Mouse (Mus musculus) liver, embryonic 15.5 days (tissue): ENCODE data around the gene Phtf2. TPM values are rescaled to one million over a fixed set of nuclear protein-coding genes. Genes with fewer than 3 reads are reported as not detected.
"Not testable (repeated sequence)": the region's sequence is repeated elsewhere in the genome, so short reads cannot be mapped to it uniquely, and the experiment has no call there.

Source experiments
- ATAC-seq: fragments of 200-750 bp; cut with Nextera tagmentation; 2 replicates; pipeline ENCODE4 v1.8.0; 2017; ENCODE audit warnings: moderate number of reproducible peaks, mild to moderate bottlenecking, moderate library complexity; ENCODE audit not compliant: insufficient read depth
- H3K27ac ChIP-seq: fragments of 300-500 bp; sonication (generic); replicated peaks from 2 replicates; pipeline ENCODE4 v1.5.1; 2015; ENCODE audit warnings: mild to moderate bottlenecking, inconsistent platforms
- H3K27me3 ChIP-seq: fragments of 300-500 bp; sonication (generic); 2 replicates; pipeline ENCODE4 v1.6.1; 2015; ENCODE audit warnings: mild to moderate bottlenecking, inconsistent platforms
- H3K36me3 ChIP-seq: fragments of 300-500 bp; sonication (generic); replicated peaks from 2 replicates; pipeline ENCODE4 v1.6.1; 2015; ENCODE audit warnings: moderate library complexity, mild to moderate bottlenecking, inconsistent platforms
- H3K4me1 ChIP-seq: fragments of 300-500 bp; sonication (generic); replicated peaks from 2 replicates; pipeline ENCODE4 v1.6.1; 2015; ENCODE audit warnings: inconsistent platforms
- H3K4me2 ChIP-seq: fragments of 300-500 bp; sonication (generic); 2 replicates; pipeline ENCODE4 v1.6.1; 2015; ENCODE audit warnings: moderate library complexity, mild to moderate bottlenecking, inconsistent platforms
- H3K4me3 ChIP-seq: fragments of 300-500 bp; sonication (generic); replicated peaks from 2 replicates; pipeline ENCODE4 v1.5.1; 2015; ENCODE audit warnings: mild to moderate bottlenecking, inconsistent platforms
- H3K9ac ChIP-seq: fragments of 300-500 bp; sonication (generic); 2 replicates; pipeline ENCODE4 v1.6.1; 2015; ENCODE audit warnings: moderate library complexity, mild to moderate bottlenecking, inconsistent platforms
- H3K9me3 ChIP-seq: fragments of 300-500 bp; sonication (generic); replicated peaks from 2 replicates; pipeline ENCODE4 v1.6.1; 2016; ENCODE audit warnings: inconsistent platforms
- WGBS: fragments of 180-500 bp; shearing (Covaris S2); methylation state at CpG from one replicate; pipeline ENCODE4 v1.1.7; 2015; ENCODE audit warnings: mixed read lengths; ENCODE audit not compliant: insufficient replicate concordance; 5-methylcytosine and 5-hydroxymethylcytosine counted together
- polyA plus RNA-seq: library from polyadenylated mRNA; unstranded; fragments of >200 nt; fragmentation: Nextera tagmentation; extraction: Ambion mirVana; gene quantifications from 2 replicates; pipeline ENCODE4 v1.2.1, GENCODE M21; 2015

Gene Phtf2
- polyA plus RNA-seq, 1 experiment from 2014 or later: 4.9 TPM

- H3K4me1 ChIP-seq: no peaks in the 10 kb centered on the region
- no peak overlapping the region for H3K4me3 ChIP-seq
- H3K27me3 ChIP-seq: no peaks in the 10 kb centered on the region
- 86% methylated on average over 8 of the region's 8 CpGs for WGBS
- H3K36me3 ChIP-seq: no peaks in the 10 kb centered on the region
- no peak for ATAC-seq
- H3K9ac ChIP-seq: no peak overlapping the region
- H3K27ac ChIP-seq: no peak overlapping the region
- H3K9me3 ChIP-seq: no peaks in the 10 kb centered on the region
- no peak overlapping the region for H3K4me2 ChIP-seq
These were observed 140.0 kb downstream of the Phtf2 start for GRCm38 (mm10) chr5:20741936-20742335.

DNA sequence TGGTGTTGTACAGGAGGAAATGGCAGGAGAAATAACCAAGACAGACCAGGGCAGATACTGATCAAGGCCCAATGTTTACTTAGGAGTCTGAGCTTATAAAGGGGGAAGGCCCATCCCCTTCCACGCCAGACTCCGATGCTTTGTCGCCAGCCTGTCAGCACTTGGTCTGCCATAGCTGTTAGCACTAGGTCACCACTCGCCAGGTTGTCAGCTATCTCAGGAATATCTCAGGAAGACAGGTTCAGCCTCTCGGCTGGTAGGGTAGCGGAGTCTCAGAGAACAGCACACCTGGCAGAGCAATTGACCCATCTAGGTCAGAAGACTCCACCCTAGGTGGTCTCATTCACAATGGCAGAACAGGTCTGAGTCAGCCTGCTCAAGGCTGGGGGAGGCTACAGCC is 140.7 kb downstream of the Phtf2 start:
- Histone ChIP-seq H3K4me2 (no peak overlapping the region), H3K27me3 (no peaks in the 10 kb centered on the region), H3K36me3 (no peaks in the 10 kb centered on the region), H3K27ac (no peak overlapping the region), H3K9ac (no peak overlapping the region), H3K4me1 (no peaks in the 10 kb centered on the region), H3K9me3 (no peaks in the 10 kb centered on the region), H3K4me3 (no peak overlapping the region)
- WGBS: 61% methylated on average over 6 of the region's 6 CpGs
- ATAC-seq: no peak

GRCm38 (mm10) chr5:20738795-20739194 is 143.1 kb downstream of the Phtf2 start:
- ATAC-seq: no peak
- Histone ChIP-seq H3K4me1 (no peaks in the 10 kb centered on the region), H3K9ac (no peak overlapping the region), H3K36me3 (no peaks in the 10 kb centered on the region), H3K27me3 (no peaks in the 10 kb centered on the region), H3K27ac (no peak overlapping the region), H3K4me2 (no peak overlapping the region), H3K9me3 (no peaks in the 10 kb centered on the region), H3K4me3 (no peak overlapping the region)
- 41% methylated on average over 2 of the region's 2 CpGs for WGBS

GRCm38 (mm10) chr5:20723226-20723625 is 158.7 kb downstream of the Phtf2 start:
- H3K4me1 ChIP-seq, H3K9me3 ChIP-seq, H3K4me2 ChIP-seq, H3K36me3 ChIP-seq, ATAC-seq, H3K4me3 ChIP-seq, H3K27me3 ChIP-seq, H3K9ac ChIP-seq, H3K27ac ChIP-seq: not testable (repeated sequence)
- WGBS: 58% methylated on average over 4 of the region's 4 CpGs

DNA sequence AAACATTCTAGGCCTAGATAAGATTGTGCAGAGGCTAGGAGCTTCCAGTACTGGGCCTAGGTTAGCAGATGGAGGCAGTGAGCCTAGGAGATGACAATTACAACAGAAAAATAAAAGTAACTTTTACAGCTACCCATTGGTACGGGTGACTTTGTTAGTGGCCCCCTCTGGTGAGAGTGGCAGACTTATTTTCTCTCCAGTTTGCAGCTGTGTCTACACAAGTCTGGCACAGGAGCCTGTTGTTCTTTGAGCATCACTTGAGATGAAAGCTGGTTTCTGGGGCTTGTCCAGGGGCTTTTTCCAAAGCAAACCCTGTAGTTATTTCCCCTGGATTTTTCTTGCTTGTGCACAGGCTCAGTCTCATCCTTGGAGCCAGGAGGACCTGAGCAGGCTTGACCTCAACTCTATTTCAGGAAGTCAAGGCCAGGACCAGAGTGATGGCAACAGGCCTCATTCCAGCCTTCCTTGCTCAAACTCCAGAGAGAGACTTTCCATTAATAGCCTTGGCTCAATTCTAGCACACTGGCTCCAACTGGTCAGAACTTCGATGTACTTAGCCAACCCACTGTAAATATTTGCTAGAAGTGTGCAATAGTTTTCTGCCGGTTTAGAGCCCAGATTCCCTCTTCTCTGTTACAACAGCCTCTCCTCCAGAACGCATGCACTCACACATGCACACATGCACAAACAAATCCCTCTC is 161.6 kb downstream of the Phtf2 start:
- Histone ChIP-seq H3K9ac (no peak overlapping the region), H3K4me2 (no peak overlapping the region), H3K27me3 (no peaks in the 10 kb centered on the region), H3K36me3 (no peaks in the 10 kb centered on the region), H3K27ac (0 out of 2 replicates have a peak overlapping the region, but pooled peaks have one; percentile 53), H3K4me1 (no peaks in the 10 kb centered on the region; the same call in 1 of the 2 replicates), H3K4me3 (no peak overlapping the region), H3K9me3 (no peaks in the 10 kb centered on the region)
- ATAC-seq: peak; percentile 66
- WGBS: 45% methylated on average over 4 of the region's 4 CpGs

DNA sequence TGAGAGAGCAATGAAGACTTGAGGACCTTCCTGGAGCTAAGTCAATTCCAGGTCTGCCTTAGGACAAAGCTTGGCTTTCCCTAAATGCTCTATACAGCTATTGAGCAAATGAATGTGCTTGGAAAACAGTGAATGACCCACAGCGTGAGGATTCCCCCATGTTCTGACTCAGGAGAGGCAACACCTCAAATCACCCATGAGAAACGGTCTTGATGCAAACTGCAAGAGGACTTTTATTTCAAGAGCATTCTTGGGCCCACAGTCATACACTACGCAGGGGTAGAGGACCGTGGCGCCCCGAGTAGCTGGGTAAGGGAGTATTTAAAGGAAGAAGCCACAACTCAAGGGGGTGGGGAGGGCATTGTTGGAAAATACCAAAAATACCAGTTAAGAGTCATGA is 165.9 kb downstream of the Phtf2 start:
- not testable (repeated sequence) for H3K36me3 ChIP-seq, H3K4me3 ChIP-seq, ATAC-seq, H3K4me2 ChIP-seq, H3K4me1 ChIP-seq, H3K9ac ChIP-seq, H3K9me3 ChIP-seq, H3K27ac ChIP-seq, H3K27me3 ChIP-seq
- WGBS: 63% methylated on average over 6 of the region's 6 CpGs

- not testable (repeated sequence) for H3K4me3 ChIP-seq, ATAC-seq, H3K4me1 ChIP-seq, H3K36me3 ChIP-seq, H3K9ac ChIP-seq, H3K9me3 ChIP-seq, H3K27me3 ChIP-seq, H3K4me2 ChIP-seq, H3K27ac ChIP-seq
- 55% methylated on average over 1 of the region's 1 CpGs for WGBS
These were observed 167.3 kb downstream of the Phtf2 start for GRCm38 (mm10) chr5:20714619-20715018.

- not testable (repeated sequence) for H3K36me3 ChIP-seq, H3K9ac ChIP-seq, H3K9me3 ChIP-seq, ATAC-seq, H3K4me2 ChIP-seq, H3K4me3 ChIP-seq, H3K4me1 ChIP-seq, H3K27me3 ChIP-seq, H3K27ac ChIP-seq
- WGBS: 61% methylated on average over 6 of the region's 6 CpGs
These were observed 171.1 kb downstream of the Phtf2 start for GRCm38 (mm10) chr5:20710845-20711244.

Other genes starting within 250 kb of the Phtf2 start
- gene Tmem60, start 67 bp upstream of the Phtf2 start, polyA plus RNA-seq: 31.6 and 36.3 TPM in 2 replicates
- gene Rsbn1l, start 74.3 kb upstream of the Phtf2 start, polyA plus RNA-seq: 3.7 TPM in 2 replicates
- gene Ptpn12, start 173.8 kb upstream of the Phtf2 start, polyA plus RNA-seq: 10.7 and 10.9 TPM in 2 replicates